Mouse (Mus musculus) gastrocnemius, adult 8-10 months (tissue): ENCODE results near the gene Gm3558. TPM values are rescaled to one million over a fixed set of nuclear protein-coding genes. Genes with fewer than 3 reads are reported as not detected.
"Not testable (repeated sequence)": the region's sequence is repeated elsewhere in the genome, so short reads cannot be mapped to it uniquely, and the experiment has no call there.

Experiments
- DNase-seq, 2 experiments: peaks; one replicate each; pipeline ENCODE4 v3.0.0; 2022; ENCODE audit warnings: low spot score in 2 of 2
- total RNA-seq, 4 experiments: library from RNA; stranded (reverse); gene quantifications; 2 replicates each; pipeline ENCODE4 v1.2.4; 2022

Gene Gm3558
- total RNA-seq: under 1 TPM in 2 of 4 experiments, not detected in 2; 0.19 to 0.27 TPM

GRCm38 (mm10) chr14:7568382-7568781 lies at the start of gene Gm3558:
Gm3558 (minus strand) TSS chr14:7568566.
- DNase-seq: not testable (repeated sequence)

GRCm38 (mm10) chr14:7595492-7595891 lies 27.1 kb upstream of the Gm3558 start, which contains the start of gene Gm10338:
Gm10338 (minus strand) TSS chr14:7595592.
- not testable (repeated sequence) for DNase-seq

GRCm38 (mm10) chr14:7567890-7568289 lies 476 bp downstream of the Gm3558 start:
- DNase-seq: not testable (repeated sequence)

GRCm38 (mm10) chr14:7567266-7567665 lies 1.1 kb downstream of the Gm3558 start:
- not testable (repeated sequence) for DNase-seq

Other genes with a start within 250 kb of the Gm3558 start
- gene Gm5797, start 236.2 kb downstream of the Gm3558 start, total RNA-seq: not detected
- not detected for gene Gm8374, start 203.4 kb downstream of the Gm3558 start, total RNA-seq
- gene Gm3755, start 117.6 kb downstream of the Gm3558 start, total RNA-seq: not detected
- under 1 TPM in 1 of 4 experiments, not detected in 3; 0.83 TPM for gene Gm3752, start 84.8 kb downstream of the Gm3558 start, total RNA-seq
- gene Gm10338, start 27.0 kb upstream of the Gm3558 start, total RNA-seq: not detected
- gene Gm10128, start 75.4 kb upstream of the Gm3558 start, total RNA-seq: not detected
- gene Gm26661, start 223.0 kb upstream of the Gm3558 start, total RNA-seq: not detected
- 1 to 10 TPM; 4.7 to 8.3 (median 5.6) TPM for gene Flnb, start 249.4 kb upstream of the Gm3558 start, total RNA-seq